Mouse (Mus musculus) right cerebral cortex, postnatal 10 days (tissue): Measurements from ENCODE around the gene Olfr698.
"Not testable (repeated sequence)": the region's sequence is repeated elsewhere in the genome, so short reads cannot be mapped to it uniquely, and the experiment has no call there.

Experiments used
- DNase-seq, 2 experiments: peaks; one replicate each; pipeline ENCODE4 v3.0.0; 2021; ENCODE audit warnings: low spot score in 2 of 2

The Olfr698 gene

GRCm38 (mm10) chr7:106755297-106755696 is at the start of gene Olfr698:
Gene Olfr698 (minus strand): TSS chr7:106755397.
- no peak for DNase-seq

GRCm38 (mm10) chr7:106793098-106793497 is 37.9 kb upstream of the Olfr698 start, which contains the start of gene Olfr699:
Gene Olfr699 (minus strand): TSS chr7:106793198.
- DNase-seq: no peak

- DNase-seq: no peak
Measured at GRCm38 (mm10) chr7:106788330-106788729, 33.1 kb upstream of the Olfr698 start.

DNA sequence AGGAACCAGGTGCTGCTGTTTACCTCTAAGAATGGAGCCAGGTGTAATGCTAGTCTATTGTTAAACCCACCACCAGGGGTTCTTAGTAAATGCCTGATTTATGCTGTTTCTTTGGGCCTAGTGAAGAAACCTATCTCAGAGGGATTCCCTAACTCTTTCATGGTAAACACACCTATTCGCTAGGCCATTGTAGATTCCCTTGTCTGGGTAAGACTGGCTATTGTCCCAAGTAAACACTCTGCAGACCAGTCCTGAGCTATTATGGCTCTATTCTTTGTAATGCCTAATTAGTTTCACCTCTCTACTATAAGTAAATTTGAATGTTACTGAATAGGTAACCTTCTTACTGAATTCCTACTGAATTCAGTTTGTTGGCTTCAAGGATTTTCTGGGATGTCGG is 5.8 kb upstream of the Olfr698 start:
- not testable (repeated sequence) for DNase-seq

DNA sequence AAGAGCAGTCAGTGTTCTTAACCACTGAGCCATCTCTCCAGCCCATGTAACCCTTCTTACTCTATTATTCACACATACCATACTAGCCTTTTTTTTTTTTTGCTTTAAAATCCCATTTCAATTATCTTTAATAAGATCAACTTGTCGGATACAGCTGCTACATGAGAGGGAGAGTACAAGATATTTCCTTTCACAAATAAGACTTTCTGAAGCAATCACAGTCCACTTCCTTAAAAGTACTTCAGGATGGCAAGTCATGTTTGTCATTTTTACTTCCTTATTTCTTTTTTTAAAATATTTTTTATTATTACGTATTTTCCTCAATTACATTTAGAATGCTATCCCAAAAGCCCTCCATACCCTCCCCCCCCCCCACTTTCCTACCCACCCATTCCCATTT is 3.6 kb upstream of the Olfr698 start:
- no peak for DNase-seq

GRCm38 (mm10) chr7:106745811-106746210 is 9.4 kb downstream of the Olfr698 start:
- DNase-seq: no peak

DNA sequence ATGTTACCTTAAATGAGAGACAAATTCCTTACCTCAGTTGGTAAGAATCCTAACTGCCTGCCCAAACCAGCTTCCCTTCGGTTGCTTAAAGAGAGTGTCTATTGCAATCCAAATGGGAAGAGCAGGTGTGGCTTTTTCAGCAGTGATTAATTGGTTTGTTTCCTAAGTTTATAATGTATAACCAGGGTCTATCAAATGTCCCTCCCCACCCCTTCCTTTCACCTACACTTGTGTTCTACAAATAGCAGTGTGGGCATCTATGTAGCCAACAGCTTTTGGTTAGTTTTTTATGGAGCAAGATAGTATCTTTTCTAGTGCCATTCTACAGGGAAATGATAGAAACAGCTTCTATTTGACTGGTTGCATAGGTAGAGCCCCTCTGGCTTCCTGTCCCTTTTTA is 12.9 kb downstream of the Olfr698 start, which contains the start of gene Olfr697:
TSS of gene Olfr697 (minus strand) at position 101 of the 400 bp plus-strand sequence.
- DNase-seq: no peak

DNA sequence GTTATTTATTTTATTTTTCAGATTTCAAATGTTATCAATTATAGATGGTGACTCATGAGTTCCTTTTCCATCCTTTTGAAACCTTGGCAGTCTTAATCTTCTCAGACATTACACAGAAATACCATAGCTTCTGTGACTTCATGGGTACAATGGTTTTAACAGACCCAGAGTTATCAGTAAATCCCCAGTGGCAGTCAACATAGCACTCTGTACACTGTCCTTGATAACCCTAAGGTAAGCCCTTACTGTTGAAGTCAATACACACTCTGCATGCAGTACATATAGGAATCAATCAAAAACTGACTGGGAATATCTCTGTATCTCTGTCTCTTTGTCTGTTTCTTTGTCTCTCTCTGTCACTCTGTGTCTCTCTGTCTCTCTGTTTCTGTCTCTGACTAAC is 18.2 kb downstream of the Olfr698 start:
- no peak for DNase-seq

DNA sequence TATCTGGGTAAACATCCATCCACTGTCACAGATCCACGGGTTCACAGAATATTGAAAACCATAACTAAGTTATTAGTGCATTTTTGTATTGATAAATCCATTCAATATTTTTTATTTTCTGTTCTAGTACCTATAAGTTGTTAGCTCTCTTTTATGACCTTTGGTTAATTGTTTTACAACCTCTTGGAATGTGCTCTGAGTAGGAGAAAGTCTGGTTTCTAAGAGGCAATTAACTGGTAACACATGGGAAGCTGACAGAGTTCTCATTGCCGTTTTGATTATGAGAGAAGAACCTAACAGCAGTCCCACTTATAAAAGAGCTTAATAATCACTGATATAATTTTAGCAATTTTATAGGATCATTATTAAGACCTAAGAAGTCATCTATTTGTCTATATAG is 21.5 kb downstream of the Olfr698 start:
- DNase-seq: no peak

DNA sequence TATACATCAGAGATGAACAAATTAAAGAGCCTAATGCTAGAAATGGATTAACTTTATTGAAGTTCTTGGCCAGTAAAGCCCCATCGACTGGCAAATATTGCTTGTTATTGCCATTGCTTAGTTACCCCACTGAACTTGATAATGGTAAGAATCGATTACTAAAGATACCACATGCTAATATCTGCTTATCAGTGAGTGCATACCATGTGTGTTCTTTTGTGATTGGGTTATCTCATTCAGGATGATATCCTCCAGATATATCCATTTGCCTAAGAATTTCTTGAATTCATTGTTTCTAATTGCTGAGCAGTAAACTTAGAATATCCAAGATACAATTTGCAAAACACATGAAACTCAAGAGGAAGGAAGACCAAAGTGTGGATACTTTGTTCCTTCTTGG is 29.5 kb downstream of the Olfr698 start:
- not testable (repeated sequence) for DNase-seq

DNA sequence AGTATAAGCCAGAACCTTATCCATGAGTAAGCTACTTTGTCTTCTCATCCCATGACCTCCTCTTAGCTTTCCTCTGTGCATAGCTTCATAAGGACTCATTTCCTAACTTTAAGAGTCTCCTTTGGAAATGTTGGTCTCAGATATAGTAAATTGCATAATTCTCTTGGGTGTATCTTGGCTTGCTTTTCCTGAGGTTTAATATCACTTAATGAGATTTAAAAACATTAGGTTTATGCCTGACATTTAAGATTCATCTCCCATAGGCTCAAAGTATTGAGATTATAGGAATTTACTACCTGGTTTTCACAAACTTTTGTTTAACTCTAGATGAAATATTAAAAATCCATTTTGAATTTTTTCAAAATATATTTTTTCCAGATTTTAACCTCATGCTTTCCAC is 38.9 kb downstream of the Olfr698 start, which contains the start of gene Olfr695:
TSS of gene Olfr695 (minus strand) at position 101 of the 400 bp plus-strand sequence.
- no peak for DNase-seq

GRCm38 (mm10) chr7:106711463-106711862 is 43.7 kb downstream of the Olfr698 start:
- DNase-seq: no peak

DNA sequence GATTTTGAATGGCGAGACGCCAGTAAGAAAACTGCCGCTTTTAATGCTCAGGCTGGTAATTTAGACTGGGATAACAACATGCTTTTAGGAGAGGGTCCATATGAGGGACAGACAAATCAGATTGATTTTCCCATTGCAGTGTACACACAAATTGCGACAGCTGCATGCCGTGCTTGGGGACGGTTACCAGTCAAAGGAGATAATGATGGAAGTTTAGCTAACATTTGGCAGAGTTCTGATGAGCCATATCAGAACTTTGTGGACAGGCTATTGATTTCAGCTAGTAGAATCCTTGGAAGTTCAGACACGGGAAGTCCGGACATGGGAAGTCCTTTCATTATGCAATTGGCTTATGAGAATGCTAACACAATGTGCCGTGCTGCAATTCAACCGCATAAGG is 47.5 kb downstream of the Olfr698 start:
- DNase-seq: not testable (repeated sequence)
